Mouse (Mus musculus) heart, embryonic 14.5 days (tissue): ENCODE measurements around the gene Nprl3. TPM values are rescaled to one million over a fixed set of nuclear protein-coding genes. Genes with fewer than 3 reads are reported as not detected.
A peak's percentile ranks its signal among the peaks of the same experiment; 100 is the strongest.
"Not testable (repeated sequence)": the region's sequence is repeated elsewhere in the genome, so short reads cannot be mapped to it uniquely, and the experiment has no call there.

Source experiments
- ATAC-seq: fragments of 200-750 bp; cut with Nextera tagmentation; 2 replicates; pipeline ENCODE4 v1.8.0; 2017; ENCODE audit warnings: low read depth, moderate TSS enrichment; ENCODE audit not compliant: insufficient number of reproducible peaks, insufficient read depth, low FRiP score
- H3K27ac ChIP-seq, 2 experiments: fragments of 200-500 bp in 1 of 2; fragments of 300-500 bp in 1 of 2; sonication (generic) in 1 of 2; replicated peaks in 1 of 2; 2 replicates each; pipeline ENCODE4 v1.5.1; 2012 to 2014; ENCODE audit warnings: low read depth in 2 of 2, low read length in 2 of 2, control low read depth in 1 of 2, mild to moderate bottlenecking in 1 of 2, mixed read lengths in 1 of 2; ENCODE audit not compliant: control insufficient read depth in 1 of 2, insufficient read depth in 1 of 2
- H3K27me3 ChIP-seq: fragments of 300-500 bp; sonication (generic); 2 replicates; pipeline ENCODE4 v1.6.1; 2014; ENCODE audit warnings: mild to moderate bottlenecking, low read length, control low read depth; ENCODE audit not compliant: control insufficient read depth, insufficient read depth
- H3K36me3 ChIP-seq: fragments of 300-500 bp; sonication (generic); 2 replicates; pipeline ENCODE4 v1.6.1; 2014; ENCODE audit warnings: mild to moderate bottlenecking, control low read depth, low read length, mixed read lengths; ENCODE audit not compliant: control insufficient read depth, insufficient read depth
- H3K4me1 ChIP-seq, 2 experiments: fragments of 200-500 bp in 1 of 2; fragments of 300-500 bp in 1 of 2; sonication (generic) in 1 of 2; 2 replicates each; pipeline ENCODE4 v1.6.1; 2012 to 2014; ENCODE audit warnings: low read length in 2 of 2, control low read depth in 1 of 2, mixed read lengths in 1 of 2; ENCODE audit not compliant: control insufficient read depth in 2 of 2, insufficient read depth in 2 of 2
- H3K4me2 ChIP-seq: fragments of 300-500 bp; sonication (generic); 2 replicates; pipeline ENCODE4 v1.6.1; 2014; ENCODE audit warnings: mild to moderate bottlenecking, low read length
- H3K4me3 ChIP-seq, 2 experiments: fragments of 200-500 bp in 1 of 2; fragments of 300-500 bp in 1 of 2; sonication (generic) in 1 of 2; 2 replicates each; pipeline ENCODE4 v1.5.1; 2012 to 2014; ENCODE audit warnings: low read length in 2 of 2, mild to moderate bottlenecking in 2 of 2, control low read depth in 1 of 2, low read depth in 1 of 2, moderate library complexity in 1 of 2; ENCODE audit not compliant: control insufficient read depth in 1 of 2, insufficient read depth in 1 of 2
- H3K9ac ChIP-seq: fragments of 300-500 bp; sonication (generic); 2 replicates; pipeline ENCODE4 v1.6.1; 2014; ENCODE audit warnings: mild to moderate bottlenecking, low read length
- H3K9me3 ChIP-seq: fragments of 300-500 bp; sonication (generic); 2 replicates; pipeline ENCODE4 v1.6.1; 2016; ENCODE audit warnings: low read length, control low read depth; ENCODE audit not compliant: control insufficient read depth
- WGBS: fragments of 180-500 bp; shearing (Covaris S2); extraction: QIAGEN DNeasy Blood & Tissue Kit; methylation state at CpG from one replicate; pipeline ENCODE4 v1.1.7; 2014; 5-methylcytosine and 5-hydroxymethylcytosine counted together
- polyA plus RNA-seq: library from polyadenylated mRNA; unstranded; fragments of >200 nt; fragmentation: Nextera tagmentation; extraction: Ambion mirVana; gene quantifications from 2 replicates; pipeline ENCODE4 v1.2.1, GENCODE M21; 2014

Nprl3 gene
- polyA plus RNA-seq, 1 experiment from 2014 or later = 33.2 TPM

- H3K27ac ChIP-seq, H3K9me3 ChIP-seq, H3K4me1 ChIP-seq, ATAC-seq, H3K9ac ChIP-seq, H3K4me2 ChIP-seq, H3K4me3 ChIP-seq, H3K36me3 ChIP-seq: not testable (repeated sequence)
- 11% methylated on average over 1 of the region's 5 CpGs for WGBS
- H3K27me3 ChIP-seq = peaks cover 44% of the 10 kb centered on the region
Measured at GRCm38 (mm10) chr11:32283091-32283777, 15.7 kb upstream of the Nprl3 start, which contains the start of gene Hba-a1. TSS of gene Hba-a1 (plus strand) at chr11:32283511.

DNA sequence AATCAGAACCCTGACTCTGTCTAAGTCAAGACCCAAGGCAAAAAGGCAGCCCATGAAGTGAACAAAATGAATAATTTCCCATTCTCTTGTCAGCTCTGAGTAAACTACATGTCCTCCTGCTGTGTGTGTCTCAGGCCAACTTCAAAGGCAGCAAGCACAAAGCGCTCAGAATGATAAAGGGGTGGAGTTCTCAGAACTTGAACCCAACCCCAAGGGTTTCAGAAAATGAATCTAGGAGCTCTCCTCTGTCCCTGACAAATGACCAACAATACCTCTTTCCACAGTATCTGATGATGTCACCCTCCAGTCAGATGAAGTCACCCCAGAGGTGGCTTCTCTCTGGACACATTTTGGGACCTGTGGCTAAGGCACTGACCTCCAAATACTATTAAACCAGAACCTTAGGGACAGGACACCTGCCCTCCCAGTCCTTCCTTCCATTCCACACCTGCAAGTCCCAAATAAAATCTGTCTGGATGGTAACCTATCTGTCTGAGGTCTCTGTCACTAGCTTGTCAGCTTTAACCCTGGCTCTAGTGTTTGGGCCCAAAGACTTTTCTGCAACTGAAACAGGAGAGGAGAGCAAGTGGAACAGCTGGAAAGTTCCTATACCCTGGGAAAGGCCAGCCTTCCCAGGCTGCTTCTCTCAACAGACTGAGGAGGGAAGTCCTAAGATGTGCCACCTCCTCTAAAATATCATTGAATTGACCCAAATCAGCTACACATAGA lies 14.1 kb upstream of the Nprl3 start:
- H3K9me3 ChIP-seq = no peaks in the 10 kb centered on the region
- peaks cover 54% of the 10 kb centered on the region for H3K27me3 ChIP-seq
- no peaks in the 10 kb centered on the region for H3K36me3 ChIP-seq
- H3K9ac ChIP-seq = no peak overlapping the region
- WGBS = 60% methylated on average over 1 of the region's 1 CpGs
- H3K4me2 ChIP-seq = no peak overlapping the region
- H3K4me3 ChIP-seq = no peak overlapping the region
- H3K27ac ChIP-seq = no peak overlapping the region
- no peaks in the 10 kb centered on the region for H3K4me1 ChIP-seq
- no peak for ATAC-seq

- Histone ChIP-seq H3K36me3 (no peaks in the 10 kb centered on the region), H3K4me2 (no peak overlapping the region), H3K27me3 (peaks cover 60% of the 10 kb centered on the region), H3K9me3 (no peaks in the 10 kb centered on the region), H3K27ac (no peak overlapping the region), H3K4me3 (no peak overlapping the region), H3K4me1 (no peaks in the 10 kb centered on the region), H3K9ac (no peak overlapping the region)
- no peak for ATAC-seq
- 74% methylated on average over 2 of the region's 2 CpGs for whole genome bisulfite sequencing
Measured at GRCm38 (mm10) chr11:32280646-32281045, 13.1 kb upstream of the Nprl3 start.

GRCm38 (mm10) chr11:32278458-32278957 lies 11.0 kb upstream of the Nprl3 start:
- H3K27me3 ChIP-seq = peaks cover 53% of the 10 kb centered on the region
- no peaks in the 10 kb centered on the region for H3K4me1 ChIP-seq
- no peak overlapping the region for H3K9ac ChIP-seq
- no peak for ATAC-seq
- H3K27ac ChIP-seq = no peak overlapping the region
- no peaks in the 10 kb centered on the region for H3K36me3 ChIP-seq
- no peak overlapping the region for H3K4me2 ChIP-seq
- H3K9me3 ChIP-seq = no peaks in the 10 kb centered on the region
- H3K4me3 ChIP-seq = no peak overlapping the region
- WGBS = 74% methylated on average over 12 of the region's 12 CpGs

- Histone ChIP-seq H3K27ac (no peak overlapping the region), H3K4me1 (no peaks in the 10 kb centered on the region), H3K4me2 (no peak overlapping the region), H3K27me3 (peaks cover 53% of the 10 kb centered on the region), H3K9me3 (no peaks in the 10 kb centered on the region), H3K4me3 (no peak overlapping the region), H3K36me3 (no peaks in the 10 kb centered on the region), H3K9ac (no peak overlapping the region)
- WGBS = 59% methylated on average over 21 of the region's 21 CpGs
- peak; percentile 21; the same call in 1 of the 2 replicates for ATAC-seq
Measured at GRCm38 (mm10) chr11:32277736-32278457, 10.4 kb upstream of the Nprl3 start.

- Histone ChIP-seq H3K4me2 (no peak within 1 kb of the TSS), H3K36me3 (no peaks in the 10 kb centered on the region), H3K9me3 (no peaks in the 10 kb centered on the region), H3K27ac (no peak within 1 kb of the TSS; a peak in 1 of 4 replicates), H3K27me3 (peaks cover 47% of the 10 kb centered on the region), H3K9ac (no peak within 1 kb of the TSS), H3K4me1 (no peaks in the 10 kb centered on the region), H3K4me3 (no peak within 1 kb of the TSS)
- ATAC-seq = no peak
- WGBS = 55% methylated on average over 3 of the region's 3 CpGs
Measured at GRCm38 (mm10) chr11:32276347-32276746, 8.8 kb upstream of the Nprl3 start, which contains the start of gene Hba-x. TSS of gene Hba-x (plus strand) at chr11:32276400.

- H3K4me1 ChIP-seq = peaks cover 2 to 9% of the 10 kb centered on the region in 2 experiments
- no peak overlapping the region for H3K27ac ChIP-seq
- WGBS = 46% methylated on average over 4 of the region's 4 CpGs
- H3K27me3 ChIP-seq = 0 out of 2 replicates have a peak, but pooled peaks cover 1% of the 10 kb centered on the region
- no peak overlapping the region for H3K9ac ChIP-seq
- H3K4me3 ChIP-seq = no peak overlapping the region
- no peaks in the 10 kb centered on the region for H3K9me3 ChIP-seq
- no peaks in the 10 kb centered on the region for H3K36me3 ChIP-seq
- no peak for ATAC-seq
- no peak overlapping the region for H3K4me2 ChIP-seq
Measured at GRCm38 (mm10) chr11:32271178-32271577, 3.7 kb upstream of the Nprl3 start.
